Mouse (Mus musculus) heart, embryonic 11.5 days (tissue): ENCODE measurements around the gene Cachd1. TPM values are rescaled to one million over a fixed set of nuclear protein-coding genes. Genes with fewer than 3 reads are reported as not detected.
A peak's percentile ranks its signal among the peaks of the same experiment; 100 is the strongest.

Experiments
- ATAC-seq: fragments of 200-750 bp; cut with Nextera tagmentation; replicated peaks from 2 replicates; pipeline ENCODE4 v1.8.0; 2017; ENCODE audit warnings: moderate library complexity; ENCODE audit not compliant: insufficient number of reproducible peaks, low FRiP score, low TSS enrichment
- H3K27ac ChIP-seq: fragments of 300-500 bp; sonication (generic); 2 replicates; pipeline ENCODE4 v1.5.1; 2014; ENCODE audit warnings: mild to moderate bottlenecking, low read depth, low read length
- H3K27me3 ChIP-seq: fragments of 300-500 bp; sonication (generic); 2 replicates; pipeline ENCODE4 v1.6.1; 2014; ENCODE audit warnings: mild to moderate bottlenecking, low read length, mixed read lengths; ENCODE audit not compliant: control insufficient read depth, insufficient read depth
- H3K36me3 ChIP-seq: fragments of 300-500 bp; sonication (generic); 2 replicates; pipeline ENCODE4 v1.6.1; 2014; ENCODE audit warnings: mild to moderate bottlenecking, low read length, moderate library complexity, mixed read lengths; ENCODE audit not compliant: control insufficient read depth, insufficient read depth
- H3K4me1 ChIP-seq: fragments of 300-500 bp; sonication (generic); 2 replicates; pipeline ENCODE4 v1.6.1; 2014; ENCODE audit warnings: low read length; ENCODE audit not compliant: control insufficient read depth, insufficient read depth
- H3K4me2 ChIP-seq: fragments of 300-500 bp; sonication (generic); 2 replicates; pipeline ENCODE4 v1.6.1; 2014; ENCODE audit warnings: mild to moderate bottlenecking, moderate library complexity
- H3K4me3 ChIP-seq: fragments of 300-500 bp; sonication (generic); 2 replicates; pipeline ENCODE4 v1.5.1; 2014; ENCODE audit warnings: low read depth, low read length
- H3K9ac ChIP-seq: fragments of 300-500 bp; sonication (generic); 2 replicates; pipeline ENCODE4 v1.6.1; 2014; ENCODE audit warnings: mild to moderate bottlenecking, low read depth, low read length, moderate library complexity
- H3K9me3 ChIP-seq: fragments of 300-500 bp; sonication (generic); replicated peaks from 2 replicates; pipeline ENCODE4 v1.6.1; 2016; ENCODE audit warnings: low read length; ENCODE audit not compliant: control insufficient read depth
- WGBS: fragments of 180-500 bp; shearing (Covaris S2); extraction: QIAGEN DNeasy Blood & Tissue Kit; methylation state at CpG from one replicate; pipeline ENCODE4 v1.1.7; 2014; ENCODE audit not compliant: insufficient replicate concordance; 5-methylcytosine and 5-hydroxymethylcytosine counted together
- polyA plus RNA-seq: library from polyadenylated mRNA; unstranded; fragments of >200 nt; fragmentation: Nextera tagmentation; extraction: Ambion mirVana; gene quantifications from 2 replicates; pipeline ENCODE4 v1.2.1, GENCODE M21; 2014

The Cachd1 gene
- polyA plus RNA-seq, 1 experiment from 2014 or later = 9.3 TPM

GRCm38 (mm10) chr4:100913666-100914065, 137.2 kb downstream of the Cachd1 start:
- Histone ChIP-seq H3K4me1 (peaks cover 38% of the 10 kb centered on the region), H3K4me3 (no peak overlapping the region), H3K4me2 (no peak overlapping the region), H3K27ac (no peak overlapping the region), H3K9ac (no peak overlapping the region), H3K9me3 (no peaks in the 10 kb centered on the region), H3K36me3 (no peaks in the 10 kb centered on the region), H3K27me3 (no peaks in the 10 kb centered on the region)
- WGBS = 82% methylated on average over 4 of the region's 4 CpGs
- ATAC-seq = no peak

- 8% methylated on average over 3 of the region's 3 CpGs for WGBS
- Histone ChIP-seq H3K9me3 (no peaks in the 10 kb centered on the region), H3K36me3 (0 out of 2 replicates have a peak, but pooled peaks cover 4% of the 10 kb centered on the region), H3K27ac (peak overlapping the region; percentile 71), H3K9ac (no peak overlapping the region), H3K4me3 (no peak overlapping the region), H3K4me1 (peaks cover 35% of the 10 kb centered on the region), H3K4me2 (peak overlapping the region; percentile 8; the same call in 1 of the 2 replicates), H3K27me3 (no peaks in the 10 kb centered on the region)
- no peak; the same call in 1 of the 2 replicates for ATAC-seq
Observed at GRCm38 (mm10) chr4:100914532-100914931, 138.1 kb downstream of the Cachd1 start.

- no peaks in the 10 kb centered on the region for H3K27me3 ChIP-seq
- H3K27ac ChIP-seq = peak overlapping the region; percentile 71
Observed at GRCm38 (mm10) chr4:100915093-100915492, 138.6 kb downstream of the Cachd1 start.

GRCm38 (mm10) chr4:100917511-100917910, 141.0 kb downstream of the Cachd1 start:
- peaks cover 12% of the 10 kb centered on the region for H3K4me1 ChIP-seq
- no peak for ATAC-seq
- no peaks in the 10 kb centered on the region for H3K27me3 ChIP-seq
- no peak overlapping the region for H3K9ac ChIP-seq
- no peak overlapping the region for H3K4me3 ChIP-seq
- H3K36me3 ChIP-seq = 0 out of 2 replicates have a peak, but pooled peaks cover 4% of the 10 kb centered on the region
- H3K27ac ChIP-seq = no peak overlapping the region
- no peaks in the 10 kb centered on the region for H3K9me3 ChIP-seq
- 84% methylated on average over 1 of the region's 1 CpGs for WGBS
- no peak overlapping the region for H3K4me2 ChIP-seq

More at GRCm38 (mm10) chr4:100915093-100915492, 138.6 kb downstream of the Cachd1 start:
- H3K4me2 ChIP-seq = peak overlapping the region; percentile 8; the same call in 1 of the 2 replicates
- H3K36me3 ChIP-seq = 0 out of 2 replicates have a peak, but pooled peaks cover 4% of the 10 kb centered on the region
- H3K9me3 ChIP-seq = no peaks in the 10 kb centered on the region
- no peak overlapping the region for H3K4me3 ChIP-seq
- H3K9ac ChIP-seq = no peak overlapping the region
- peaks cover 30% of the 10 kb centered on the region for H3K4me1 ChIP-seq
- 41% methylated on average over 2 of the region's 2 CpGs for WGBS
- ATAC-seq = no peak

- H3K27me3 ChIP-seq = no peaks in the 10 kb centered on the region
- H3K9me3 ChIP-seq = no peaks in the 10 kb centered on the region
- no peak overlapping the region for H3K4me2 ChIP-seq
- H3K4me1 ChIP-seq = peaks cover under 1% of the 10 kb centered on the region; the same call in 1 of the 2 replicates
- 0 out of 2 replicates have a peak, but pooled peaks cover 4% of the 10 kb centered on the region for H3K36me3 ChIP-seq
- ATAC-seq = no peak
- H3K4me3 ChIP-seq = no peak overlapping the region
- no peak overlapping the region for H3K27ac ChIP-seq
- 96% methylated on average over 1 of the region's 1 CpGs for WGBS
- H3K9ac ChIP-seq = no peak overlapping the region
Observed at GRCm38 (mm10) chr4:100920413-100920812, 143.9 kb downstream of the Cachd1 start.

- Histone ChIP-seq H3K4me1 (no peaks in the 10 kb centered on the region), H3K27ac (no peak overlapping the region), H3K27me3 (no peaks in the 10 kb centered on the region), H3K9me3 (no peaks in the 10 kb centered on the region), H3K9ac (no peak overlapping the region), H3K4me3 (no peak overlapping the region), H3K4me2 (no peak overlapping the region), H3K36me3 (0 out of 2 replicates have a peak, but pooled peaks cover 4% of the 10 kb centered on the region)
- WGBS = 78% methylated on average over 11 of the region's 11 CpGs
- ATAC-seq = no peak
Observed at GRCm38 (mm10) chr4:100922816-100923554, 146.5 kb downstream of the Cachd1 start.

- Histone ChIP-seq H3K4me1 (no peaks in the 10 kb centered on the region), H3K9ac (no peak overlapping the region), H3K36me3 (0 out of 2 replicates have a peak, but pooled peaks cover 4% of the 10 kb centered on the region), H3K9me3 (no peaks in the 10 kb centered on the region), H3K27me3 (no peaks in the 10 kb centered on the region), H3K4me2 (no peak overlapping the region), H3K4me3 (no peak overlapping the region), H3K27ac (no peak overlapping the region)
- 69% methylated on average over 6 of the region's 6 CpGs for WGBS
- no peak for ATAC-seq
Observed at GRCm38 (mm10) chr4:100923598-100923997, 147.1 kb downstream of the Cachd1 start.

GRCm38 (mm10) chr4:100924276-100924675, 147.8 kb downstream of the Cachd1 start:
- Histone ChIP-seq H3K27me3 (no peaks in the 10 kb centered on the region), H3K4me1 (no peaks in the 10 kb centered on the region), H3K9ac (no peak overlapping the region), H3K9me3 (no peaks in the 10 kb centered on the region), H3K4me2 (no peak overlapping the region), H3K36me3 (no peaks in the 10 kb centered on the region), H3K4me3 (no peak overlapping the region), H3K27ac (no peak overlapping the region)
- ATAC-seq = no peak
- WGBS = 79% methylated on average over 4 of the region's 4 CpGs
